Comparison of ENCODE assay signal across 23 mouse cellular contexts in genomic region chrX:93301798-93302197, GRCm38 (mm10). TPM values are rescaled to one million over a fixed set of nuclear protein-coding genes. Genes with fewer than 3 reads are reported as not detected.
DNase-seq lines count a peak whose midpoint lies in the region; ATAC-seq and TF ChIP-seq lines count a peak whose summit lies in the region.
"Had no signal": no experiment of that assay in that cellular context is flagged by ENCODE, and none has a peak within 500 bp of the region (broad histone marks: within the 10 kb centered on the region; RNA-seq: fewer than 3 reads in every experiment).

No protein-coding gene starts in this region.

- no peaks in the 10 kb centered on the region; the same call in none of the 2 replicates for H3K27me3 ChIP-seq in forebrain, embryonic 11.5 days (ENCODE audit: control insufficient read depth, insufficient read depth, low read length)
- H3K27me3 ChIP-seq in forebrain, embryonic 10.5 days (ENCODE audit: poor library complexity, severe bottlenecking) = peaks cover 100% of the 10 kb centered on the region
- H3K27me3 ChIP-seq in midbrain, embryonic 14.5 days (ENCODE audit: control insufficient read depth, insufficient read depth, low read length) = peaks cover 52% of the 10 kb centered on the region
- peaks cover 18% of the 10 kb centered on the region; the same call in 1 of the 2 replicates for H3K27me3 ChIP-seq in midbrain, postnatal 0 days (ENCODE audit: insufficient read depth, low read length)
- H3K27me3 ChIP-seq in forebrain, embryonic 13.5 days = no peaks in the 10 kb centered on the region; the same call in 1 of the 2 replicates
- no peaks in the 10 kb centered on the region for H3K27me3 ChIP-seq in forebrain, postnatal 0 days (ENCODE audit: insufficient read depth, low read length)
- H3K27me3 ChIP-seq in liver, embryonic 12.5 days (replicated peaks) = peaks cover 69% of the 10 kb centered on the region

- no peak for DNase-seq in forebrain, embryonic 11.5 days (ENCODE audit: low spot score)
- DNase-seq in forebrain, embryonic 10.5 days (ENCODE audit: extremely low spot score, low spot score) = no peak
- DNase-seq in midbrain, embryonic 14.5 days = peak; percentile 19
- no peak for DNase-seq in midbrain, postnatal 0 days (ENCODE audit: low spot score)
- peak; percentile 36 for DNase-seq in forebrain, postnatal 0 days
- DNase-seq: adrenal gland, postnatal 14 days; cerebellum, adult 18-20 months; cerebellum, adult 9-11 months; cerebellum, postnatal 36 days; gastrocnemius, postnatal 14 days; kidney, adult 11 months had no signal

- peak; percentile 65 for ATAC-seq in forebrain, embryonic 11.5 days (replicated peaks; ENCODE audit: low FRiP score)
- no peak for ATAC-seq in midbrain, embryonic 14.5 days (ENCODE audit: low FRiP score, low TSS enrichment)
- ATAC-seq in midbrain, postnatal 0 days (ENCODE audit: low FRiP score) = no peak
- ATAC-seq in forebrain, embryonic 13.5 days = peak; percentile 73
- ATAC-seq in forebrain, postnatal 0 days = peak; percentile 43; the same call in 1 of the 2 replicates
- no peak for ATAC-seq in liver, embryonic 12.5 days
- ATAC-seq: activated CD4-positive, CD25-positive, alpha-beta regulatory T cell, adult 4 months; hindbrain, embryonic 16.5 days; inflammation-experienced regulatory T-cells, adult 6 months; Patski had no signal

- no peaks in the 10 kb centered on the region for H3K36me3 ChIP-seq in forebrain, embryonic 11.5 days (ENCODE audit: control insufficient read depth, insufficient read depth, low read length)
- no peaks in the 10 kb centered on the region; the same call in 1 of the 2 replicates for H3K36me3 ChIP-seq in forebrain, embryonic 10.5 days (replicated peaks)
- no peaks in the 10 kb centered on the region for H3K36me3 ChIP-seq in midbrain, embryonic 14.5 days (ENCODE audit: control insufficient read depth, insufficient read depth, low read length)
- H3K36me3 ChIP-seq in midbrain, postnatal 0 days (ENCODE audit: insufficient read depth, low read length) = no peaks in the 10 kb centered on the region
- H3K36me3 ChIP-seq in forebrain, embryonic 13.5 days (ENCODE audit: poor library complexity, severe bottlenecking) = no peaks in the 10 kb centered on the region; the same call in 1 of the 2 replicates
- no peaks in the 10 kb centered on the region for H3K36me3 ChIP-seq in forebrain, postnatal 0 days (ENCODE audit: insufficient read depth)
- H3K36me3 ChIP-seq in liver, embryonic 12.5 days = no peaks in the 10 kb centered on the region; the same call in 1 of the 2 replicates
- H3K36me3 ChIP-seq: embryonic facial prominence, embryonic 13.5 days; heart, embryonic 12.5 days; hindbrain, embryonic 12.5 days had no signal

- H3K4me2 ChIP-seq in forebrain, embryonic 11.5 days (ENCODE audit: low read depth, low read length, severe bottlenecking) = no peak overlapping the region
- no peak overlapping the region for H3K4me2 ChIP-seq in midbrain, embryonic 14.5 days (ENCODE audit: low read length)
- no peak overlapping the region for H3K4me2 ChIP-seq in midbrain, postnatal 0 days (ENCODE audit: low read depth, low read length, poor library complexity, severe bottlenecking)
- H3K4me2 ChIP-seq in forebrain, embryonic 13.5 days = no peak overlapping the region
- H3K4me2 ChIP-seq in forebrain, postnatal 0 days (ENCODE audit: low read depth) = no peak overlapping the region
- H3K4me2 ChIP-seq in liver, embryonic 12.5 days = no peak overlapping the region
- H3K4me2 ChIP-seq: embryonic facial prominence, embryonic 13.5 days; heart, embryonic 12.5 days; hindbrain, embryonic 12.5 days had no signal

- H3K4me3 ChIP-seq in forebrain, embryonic 11.5 days (ENCODE audit: low read depth, low read length) = no peak overlapping the region
- no peak overlapping the region for H3K4me3 ChIP-seq in forebrain, embryonic 10.5 days
- no peak overlapping the region for H3K4me3 ChIP-seq in midbrain, embryonic 14.5 days (replicated peaks; ENCODE audit: low read depth, low read length)
- H3K4me3 ChIP-seq in midbrain, postnatal 0 days (ENCODE audit: low read depth, low read length) = no peak overlapping the region
- no peak overlapping the region for H3K4me3 ChIP-seq in forebrain, embryonic 13.5 days
- H3K4me3 ChIP-seq in forebrain, postnatal 0 days (ENCODE audit: low read depth, low read length) = no peak overlapping the region
- H3K4me3 ChIP-seq in liver, embryonic 12.5 days = no peak overlapping the region
- H3K4me3 ChIP-seq: embryonic facial prominence, embryonic 13.5 days; heart, embryonic 12.5 days; hindbrain, embryonic 12.5 days had no signal

- WGBS in forebrain, embryonic 11.5 days = 12% methylated on average over 7 of the region's 7 CpGs
- WGBS in forebrain, embryonic 10.5 days = 10% methylated on average over 7 of the region's 7 CpGs
- WGBS in midbrain, embryonic 14.5 days = 11% methylated on average over 7 of the region's 7 CpGs
- WGBS in midbrain, postnatal 0 days = 16% methylated on average over 7 of the region's 7 CpGs
- WGBS in forebrain, embryonic 13.5 days = 11% methylated on average over 7 of the region's 7 CpGs
- 15% methylated on average over 7 of the region's 7 CpGs for WGBS in forebrain, postnatal 0 days
- 11% methylated on average over 7 of the region's 7 CpGs for WGBS in liver, embryonic 12.5 days (ENCODE audit: insufficient replicate concordance)

- H3K9ac ChIP-seq in forebrain, embryonic 11.5 days (ENCODE audit: low read length) = no peak overlapping the region
- H3K9ac ChIP-seq in midbrain, embryonic 14.5 days (replicated peaks; ENCODE audit: low read length) = no peak overlapping the region
- no peak overlapping the region for H3K9ac ChIP-seq in midbrain, postnatal 0 days (replicated peaks; ENCODE audit: low read length, poor library complexity, severe bottlenecking)
- no peak overlapping the region for H3K9ac ChIP-seq in forebrain, embryonic 13.5 days
- H3K9ac ChIP-seq in forebrain, postnatal 0 days = no peak overlapping the region
- H3K9ac ChIP-seq in liver, embryonic 12.5 days = no peak overlapping the region
- H3K9ac ChIP-seq: embryonic facial prominence, embryonic 13.5 days; heart, embryonic 12.5 days; hindbrain, embryonic 12.5 days had no signal

- H3K27ac ChIP-seq in forebrain, embryonic 11.5 days (ENCODE audit: low read depth, low read length) = no peak overlapping the region
- H3K27ac ChIP-seq in forebrain, embryonic 10.5 days = no peak overlapping the region
- no peak overlapping the region for H3K27ac ChIP-seq in midbrain, embryonic 14.5 days (replicated peaks; ENCODE audit: low read depth, low read length)
- no peak overlapping the region for H3K27ac ChIP-seq in midbrain, postnatal 0 days (ENCODE audit: low read depth, low read length)
- H3K27ac ChIP-seq in forebrain, embryonic 13.5 days = peak overlapping the region; percentile 92; the same call in 1 of the 2 replicates
- no peak overlapping the region for H3K27ac ChIP-seq in forebrain, postnatal 0 days (ENCODE audit: low read depth, low read length)
- H3K27ac ChIP-seq in liver, embryonic 12.5 days = no peak overlapping the region
- H3K27ac ChIP-seq: embryonic facial prominence, embryonic 13.5 days; hindbrain, embryonic 12.5 days had no signal

- H3K4me1 ChIP-seq in forebrain, embryonic 11.5 days (replicated peaks; ENCODE audit: control insufficient read depth, insufficient read depth, low read length) = peaks cover 4% of the 10 kb centered on the region; the same call in 1 of the 2 replicates
- H3K4me1 ChIP-seq in forebrain, embryonic 10.5 days = peaks cover 65% of the 10 kb centered on the region
- H3K4me1 ChIP-seq in midbrain, embryonic 14.5 days (ENCODE audit: control insufficient read depth, insufficient read depth, low read length) = no peaks in the 10 kb centered on the region
- H3K4me1 ChIP-seq in midbrain, postnatal 0 days (ENCODE audit: insufficient read depth, low read length) = no peaks in the 10 kb centered on the region
- H3K4me1 ChIP-seq in forebrain, embryonic 13.5 days = peaks cover 35% of the 10 kb centered on the region
- H3K4me1 ChIP-seq in forebrain, postnatal 0 days (ENCODE audit: insufficient read depth) = no peaks in the 10 kb centered on the region
- H3K4me1 ChIP-seq in liver, embryonic 12.5 days = no peaks in the 10 kb centered on the region

- H3K9me3 ChIP-seq in forebrain, embryonic 11.5 days (ENCODE audit: control insufficient read depth, low read length) = no peaks in the 10 kb centered on the region
- no peaks in the 10 kb centered on the region for H3K9me3 ChIP-seq in forebrain, embryonic 10.5 days
- H3K9me3 ChIP-seq in midbrain, embryonic 14.5 days (ENCODE audit: control insufficient read depth, low read length) = no peaks in the 10 kb centered on the region
- H3K9me3 ChIP-seq in midbrain, postnatal 0 days (ENCODE audit: low read length) = no peaks in the 10 kb centered on the region
- H3K9me3 ChIP-seq in forebrain, embryonic 13.5 days (replicated peaks) = no peaks in the 10 kb centered on the region
- H3K9me3 ChIP-seq in forebrain, postnatal 0 days (ENCODE audit: low read length) = no peaks in the 10 kb centered on the region
- no peaks in the 10 kb centered on the region for H3K9me3 ChIP-seq in liver, embryonic 12.5 days (replicated peaks)
- H3K9me3 ChIP-seq: embryonic facial prominence, embryonic 13.5 days; heart, embryonic 12.5 days; hindbrain, embryonic 12.5 days had no signal

- TF ChIP-seq CTCF in midbrain, postnatal 0 days (IDR thresholded peaks at IDR 0.05) = no peak
- TF ChIP-seq CTCF in forebrain, postnatal 0 days (IDR thresholded peaks at IDR 0.05; ENCODE audit: low read depth) = no peak

RNA-seq across cellular contexts. Expression of gene Arx, which starts 15.6 kb away (rescaled TPM):
- polyA plus RNA-seq in forebrain, embryonic 11.5 days (2014; fragmentation: Nextera tagmentation; extraction: Ambion mirVana) = 48.4 and 51.3 TPM in 2 replicates
- polyA plus RNA-seq in forebrain, embryonic 10.5 days (2016; fragmentation: Nextera tagmentation; extraction: Ambion mirVana) = 22.1 and 24.6 TPM in 2 replicates
- polyA plus RNA-seq in midbrain, embryonic 14.5 days (2014; fragmentation: Nextera tagmentation; extraction: Ambion mirVana) = 0.70 and 1.0 TPM in 2 replicates
- 1.5 and 3.5 TPM in 2 replicates for total RNA-seq in midbrain, postnatal 0 days (2014; rRNA removed)
- polyA plus RNA-seq in midbrain, postnatal 0 days (2015; fragmentation: Nextera tagmentation; extraction: Ambion mirVana) = 1.8 and 3.7 TPM in 2 replicates
- polyA plus RNA-seq in forebrain, embryonic 13.5 days (2015; fragmentation: Nextera tagmentation; extraction: Ambion mirVana) = 58.0 and 63.2 TPM in 2 replicates
- 41.8 and 57.9 TPM in 2 replicates for total RNA-seq in forebrain, postnatal 0 days (2014; rRNA removed)
- polyA plus RNA-seq in forebrain, postnatal 0 days (2015; fragmentation: Nextera tagmentation; extraction: Ambion mirVana) = 30.2 and 30.6 TPM in 2 replicates
- 0.10 and 0.36 TPM in 2 replicates for polyA plus RNA-seq in liver, embryonic 12.5 days (2016; fragmentation: Nextera tagmentation; extraction: Ambion mirVana)
- total RNA-seq: CH12.LX; heart, adult 8-10 months had no signal
- polyA plus RNA-seq: activated CD4-positive, CD25-positive, alpha-beta regulatory T cell, adult 4 months; heart, embryonic 16.5 days; inflammation-experienced regulatory T-cells, adult 6 months had no signal

Comparison
In these comparisons a context has a peak if more than half of its experiments do, and no peak if none do; other contexts are left out.
1. DNase-seq: peak in midbrain, embryonic 14.5 days (single experiment) and forebrain, postnatal 0 days (single experiment); none in forebrain, embryonic 11.5 days (single experiment), forebrain, embryonic 10.5 days (single experiment) and midbrain, postnatal 0 days (single experiment).
2. ATAC-seq: peak in forebrain, embryonic 11.5 days (single experiment), forebrain, embryonic 13.5 days (single experiment) and forebrain, postnatal 0 days (single experiment); none in midbrain, embryonic 14.5 days (single experiment), midbrain, postnatal 0 days (single experiment) and liver, embryonic 12.5 days (single experiment).